Mouse (Mus musculus): ENCODE measurements around the gene Tenm2.

GRCm38 (mm10) chr11:36219586-36219985, 1016.2 kb downstream of the Tenm2 start:
- no peak for TF ChIP-seq CTCF (IDR thresholded peaks at IDR 0.05; ENCODE audit: low read depth)
- TF ChIP-seq EP300 (IDR thresholded peaks at IDR 0.05; ENCODE audit: low read depth) = no peak
